Mouse (Mus musculus) cerebellum, postnatal 14 days (tissue): ENCODE results near the gene Sh2d3c.

Source experiments
- DNase-seq, 2 experiments: peaks; one replicate each; pipeline ENCODE4 v3.0.0; 2021; ENCODE audit warnings: mixed read lengths in 2 of 2

Sh2d3c gene

GRCm38 (mm10) chr2:32720681-32721229, at the start of gene Sh2d3c:
TSS of gene Sh2d3c (plus strand) at chr2:32721055.
- no peak for DNase-seq

GRCm38 (mm10) chr2:32671147-32671546, 49.7 kb upstream of the Sh2d3c start:
- no peak for DNase-seq

GRCm38 (mm10) chr2:32671907-32672595, 48.8 kb upstream of the Sh2d3c start:
- DNase-seq, result no peak

- DNase-seq, result no peak
These were observed 47.5 kb upstream of the Sh2d3c start for GRCm38 (mm10) chr2:32673176-32673917.

GRCm38 (mm10) chr2:32676821-32677220, 44.0 kb upstream of the Sh2d3c start:
- no peak for DNase-seq

- DNase-seq, result no peak
These were observed 43.2 kb upstream of the Sh2d3c start for GRCm38 (mm10) chr2:32677683-32678082.

- no peak for DNase-seq
These were observed 40.8 kb upstream of the Sh2d3c start for GRCm38 (mm10) chr2:32680051-32680451.

GRCm38 (mm10) chr2:32680961-32681650, 39.7 kb upstream of the Sh2d3c start:
- no peak for DNase-seq

- no peak for DNase-seq
These were observed 39.1 kb upstream of the Sh2d3c start for GRCm38 (mm10) chr2:32681754-32682153.

GRCm38 (mm10) chr2:32682721-32683417, 38.0 kb upstream of the Sh2d3c start:
- no peak for DNase-seq

GRCm38 (mm10) chr2:32683701-32684100, 37.2 kb upstream of the Sh2d3c start:
- no peak for DNase-seq

GRCm38 (mm10) chr2:32684681-32685428, 36.0 kb upstream of the Sh2d3c start:
- DNase-seq, result no peak

- DNase-seq, result no peak
These were observed 35.0 kb upstream of the Sh2d3c start for GRCm38 (mm10) chr2:32685807-32686206.

- no peak for DNase-seq
These were observed 34.2 kb upstream of the Sh2d3c start for GRCm38 (mm10) chr2:32686640-32687039.

GRCm38 (mm10) chr2:32687562-32687961, 33.3 kb upstream of the Sh2d3c start:
- no peak for DNase-seq

GRCm38 (mm10) chr2:32689420-32689819, 31.4 kb upstream of the Sh2d3c start:
- peak; percentile 94 to 97 for DNase-seq

GRCm38 (mm10) chr2:32691041-32691440, 29.8 kb upstream of the Sh2d3c start:
- DNase-seq, result no peak

- DNase-seq, result no peak
These were observed 28.4 kb upstream of the Sh2d3c start for GRCm38 (mm10) chr2:32692496-32692895.

GRCm38 (mm10) chr2:32693282-32693681, 27.6 kb upstream of the Sh2d3c start:
- DNase-seq, result peak; percentile 33 to 42

- DNase-seq, result peak; percentile 97 to 98
These were observed 26.9 kb upstream of the Sh2d3c start for GRCm38 (mm10) chr2:32693823-32694411.

- no peak for DNase-seq
These were observed 26.2 kb upstream of the Sh2d3c start for GRCm38 (mm10) chr2:32694691-32695090.

- DNase-seq, result no peak
These were observed 21.2 kb upstream of the Sh2d3c start for GRCm38 (mm10) chr2:32699680-32700079.
